Mouse (Mus musculus) midbrain, embryonic 10.5 days (tissue): ENCODE measurements around the gene Olfr1418. TPM values are rescaled to one million over a fixed set of nuclear protein-coding genes. Genes with fewer than 3 reads are reported as not detected.

Source experiments
- DNase-seq: peaks from one replicate; pipeline ENCODE4 v3.0.0-alpha.2; 2017; ENCODE audit warnings: low spot score
- H3K27ac ChIP-seq: fragments of 300-500 bp; sonication (generic); replicated peaks from 2 replicates; pipeline ENCODE4 v1.5.1; 2016; ENCODE audit warnings: mild to moderate bottlenecking
- H3K27me3 ChIP-seq: fragments of 300-500 bp; sonication (generic); 2 replicates; pipeline ENCODE4 v1.6.1; 2016; ENCODE audit warnings: low read depth, mild to moderate bottlenecking; ENCODE audit not compliant: poor library complexity, severe bottlenecking
- H3K36me3 ChIP-seq: fragments of 300-500 bp; sonication (generic); 2 replicates; pipeline ENCODE4 v1.6.1; 2016; ENCODE audit warnings: mild to moderate bottlenecking, moderate library complexity
- H3K4me1 ChIP-seq: fragments of 300-500 bp; sonication (generic); 2 replicates; pipeline ENCODE4 v1.6.1; 2016
- H3K4me3 ChIP-seq: fragments of 300-500 bp; sonication (generic); 2 replicates; pipeline ENCODE4 v1.5.1; 2016; ENCODE audit warnings: mild to moderate bottlenecking, moderate library complexity
- H3K9me3 ChIP-seq: fragments of 300-500 bp; sonication (generic); replicated peaks from 2 replicates; pipeline ENCODE4 v1.6.1; 2016; ENCODE audit warnings: mild to moderate bottlenecking
- WGBS: fragments of 180-500 bp; shearing (Covaris S2); methylation state at CpG from one replicate; pipeline ENCODE4 v1.1.7; 2016; 5-methylcytosine and 5-hydroxymethylcytosine counted together
- polyA plus RNA-seq: library from polyadenylated mRNA; unstranded; fragments of >200 nt; fragmentation: Nextera tagmentation; extraction: Ambion mirVana; gene quantifications from 2 replicates; pipeline ENCODE4 v1.2.1, GENCODE M21; 2016

Olfr1418 gene
- polyA plus RNA-seq, 1 experiment from 2014 or later, result not detected

DNA sequence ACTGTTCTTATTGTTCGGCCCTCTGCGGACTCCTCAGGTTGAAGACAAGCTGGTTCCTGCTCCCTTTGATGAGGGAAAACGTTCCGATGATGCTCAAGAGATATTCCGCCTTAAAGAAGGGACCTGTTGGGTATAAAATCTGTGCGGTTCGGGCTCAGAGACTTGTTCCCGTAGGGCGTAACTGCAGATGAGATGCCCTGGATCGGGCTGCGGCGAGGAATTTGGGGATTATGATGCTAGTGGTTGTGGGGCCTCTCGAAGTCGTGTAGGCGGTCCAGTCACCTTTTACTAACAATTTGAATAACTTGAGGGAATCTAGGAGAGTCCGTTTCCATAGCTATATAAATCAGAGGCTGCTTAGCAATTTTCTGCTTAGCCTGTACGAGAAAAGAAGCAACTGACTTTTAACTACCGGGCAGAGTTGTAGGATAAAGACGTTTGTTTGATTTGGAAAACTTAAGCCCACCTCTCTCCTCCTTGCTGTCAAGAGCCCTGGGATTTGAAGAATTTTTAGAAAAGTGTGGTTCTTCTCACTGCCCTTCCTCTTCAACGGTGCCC lies 41.6 kb downstream of the Olfr1418 start, which contains the start of gene Stx3:
Gene Stx3 (minus strand): TSS at position 261 of the 558 bp plus-strand sequence.
- peak within 1 kb of the TSS; percentile 89 for H3K27ac ChIP-seq
- no peaks in the 10 kb centered on the region for H3K9me3 ChIP-seq
- H3K36me3 ChIP-seq, result no peaks in the 10 kb centered on the region
- H3K4me1 ChIP-seq, result peaks cover 52% of the 10 kb centered on the region
- WGBS, result under 1% methylated on average over 20 of the region's 20 CpGs
- DNase-seq, result peak; percentile 44
- peaks cover 50% of the 10 kb centered on the region for H3K27me3 ChIP-seq
- H3K4me3 ChIP-seq, result peak within 1 kb of the TSS; percentile 82

DNA sequence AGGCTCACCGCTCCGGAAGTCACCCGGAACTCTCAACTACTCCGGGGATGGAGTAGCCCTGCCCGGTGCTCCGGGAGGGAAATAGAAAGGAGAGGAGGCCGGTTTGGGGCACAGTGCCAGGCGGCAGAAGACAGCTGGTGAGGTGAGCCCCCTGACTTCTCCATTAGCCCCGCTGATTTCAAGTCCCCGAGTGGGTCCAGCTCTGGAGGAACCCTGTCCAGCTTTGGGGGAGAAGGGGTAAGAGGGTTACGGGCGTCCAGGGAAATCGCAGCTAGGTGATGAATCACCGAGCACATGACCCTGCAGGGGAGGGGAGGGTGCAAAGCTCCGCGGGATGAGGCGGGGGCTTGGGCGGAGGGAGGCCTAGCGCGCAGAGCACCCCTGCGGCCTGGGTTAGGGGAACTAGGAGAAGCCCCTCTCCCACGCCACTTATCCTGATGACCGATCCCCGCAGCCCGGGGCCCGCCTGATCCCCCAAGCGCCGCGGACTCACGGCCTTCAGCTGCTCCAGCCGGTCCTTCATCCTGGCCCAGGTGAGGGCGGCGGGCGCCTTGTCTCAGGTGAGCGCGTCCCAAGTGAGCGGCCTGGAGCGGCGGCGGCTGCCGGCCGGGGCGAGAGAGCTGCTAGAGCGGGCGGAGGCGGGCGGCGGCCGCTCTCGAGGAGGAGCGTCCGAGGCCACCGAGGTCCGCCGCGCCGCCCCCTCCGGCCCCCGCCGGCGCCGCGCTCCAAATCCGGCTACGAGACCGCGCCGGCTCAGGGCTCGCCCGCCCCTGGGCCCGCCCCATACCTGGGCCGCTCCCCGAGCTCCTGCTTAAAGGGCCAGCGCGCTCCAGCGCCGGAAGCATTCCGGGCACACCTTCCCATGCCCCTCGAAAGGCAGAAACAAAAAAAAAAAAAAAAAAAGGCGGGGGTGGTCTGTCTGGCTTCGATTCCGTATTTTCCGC lies 42.4 kb downstream of the Olfr1418 start:
- H3K4me1 ChIP-seq, result peaks cover 60% of the 10 kb centered on the region
- peak; percentile 59 for DNase-seq
- under 1% methylated on average over 81 of the region's 83 CpGs for WGBS
- peak overlapping the region; percentile 82 for H3K4me3 ChIP-seq
- H3K36me3 ChIP-seq, result no peaks in the 10 kb centered on the region
- peak overlapping the region; percentile 89 for H3K27ac ChIP-seq
- no peaks in the 10 kb centered on the region for H3K9me3 ChIP-seq
- H3K27me3 ChIP-seq, result peaks cover 50% of the 10 kb centered on the region

DNA sequence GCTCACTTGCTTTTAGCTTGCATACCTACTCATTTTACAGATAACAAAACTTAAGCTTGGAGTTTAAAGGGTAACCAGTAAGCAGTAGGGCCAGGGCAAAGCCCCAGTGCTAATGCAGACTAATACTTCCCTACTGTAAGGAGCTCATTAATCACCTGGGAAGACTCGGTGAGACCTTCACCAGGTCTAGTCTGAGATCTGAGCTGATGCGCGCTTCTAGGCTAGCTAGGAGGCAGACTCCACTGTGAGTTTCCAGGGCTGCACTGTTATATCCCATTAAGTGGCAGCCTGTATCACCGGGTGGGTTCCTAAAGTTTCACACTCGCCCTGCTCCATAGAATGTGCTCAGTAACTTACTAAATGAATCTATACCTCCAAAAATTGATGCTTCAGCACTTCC lies 43.3 kb downstream of the Olfr1418 start:
- Histone ChIP-seq H3K9me3 (no peaks in the 10 kb centered on the region), H3K27ac (no peak overlapping the region), H3K36me3 (no peaks in the 10 kb centered on the region), H3K4me1 (peaks cover 69% of the 10 kb centered on the region), H3K27me3 (peaks cover 50% of the 10 kb centered on the region), H3K4me3 (peak overlapping the region; percentile 82)
- DNase-seq, result no peak
- 9% methylated on average over 5 of the region's 5 CpGs for WGBS

GRCm38 (mm10) chr19:11816706-11817105 lies 44.2 kb downstream of the Olfr1418 start:
- DNase-seq, result no peak
- peak overlapping the region; percentile 82; the same call in 1 of the 2 replicates for H3K4me3 ChIP-seq
- H3K27ac ChIP-seq, result no peak overlapping the region
- H3K9me3 ChIP-seq, result no peaks in the 10 kb centered on the region
- H3K27me3 ChIP-seq, result peaks cover 50% of the 10 kb centered on the region
- H3K4me1 ChIP-seq, result peaks cover 77% of the 10 kb centered on the region
- WGBS, result 59% methylated on average over 6 of the region's 6 CpGs
- no peaks in the 10 kb centered on the region for H3K36me3 ChIP-seq

DNA sequence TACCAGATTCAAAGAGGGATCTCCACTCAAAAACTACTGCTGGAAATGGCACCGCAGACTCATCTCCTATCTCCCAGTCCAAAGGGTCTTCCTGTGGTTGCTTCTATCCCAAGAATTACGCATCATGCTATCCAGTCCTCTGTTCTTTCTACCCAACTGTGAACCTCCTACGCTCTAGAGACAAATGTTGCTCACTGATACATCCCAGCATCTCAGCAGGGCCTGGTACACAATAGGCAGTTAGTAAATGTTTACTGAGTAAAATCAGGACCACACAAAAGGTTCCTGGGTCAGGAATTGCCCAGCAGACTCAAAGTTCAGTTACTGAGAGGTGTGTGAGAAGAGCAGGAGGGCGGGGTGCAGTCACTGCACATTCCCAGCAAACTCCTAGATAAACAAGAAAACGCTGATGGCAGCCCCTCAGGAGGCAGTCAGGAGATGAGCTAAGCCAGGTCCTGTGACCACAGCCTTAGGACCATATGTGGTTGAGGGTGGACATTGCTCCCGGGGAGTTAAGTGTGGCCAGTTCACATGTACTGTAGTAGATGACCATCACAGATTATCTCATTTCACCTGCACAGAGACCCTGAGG lies 46.0 kb downstream of the Olfr1418 start:
- H3K27ac ChIP-seq, result peak overlapping the region; percentile 81; the same call in 1 of the 2 replicates
- H3K36me3 ChIP-seq, result no peaks in the 10 kb centered on the region
- no peak overlapping the region for H3K4me3 ChIP-seq
- DNase-seq, result no peak
- peaks cover 49% of the 10 kb centered on the region for H3K27me3 ChIP-seq
- H3K4me1 ChIP-seq, result peaks cover 91% of the 10 kb centered on the region
- H3K9me3 ChIP-seq, result no peaks in the 10 kb centered on the region
- 76% methylated on average over 6 of the region's 6 CpGs for WGBS

GRCm38 (mm10) chr19:11813649-11814048 lies 47.2 kb downstream of the Olfr1418 start:
- 5% methylated on average over 8 of the region's 8 CpGs for WGBS
- peak; percentile 59 for DNase-seq
- no peaks in the 10 kb centered on the region for H3K36me3 ChIP-seq
- no peaks in the 10 kb centered on the region for H3K9me3 ChIP-seq
- peaks cover 80% of the 10 kb centered on the region for H3K4me1 ChIP-seq
- H3K4me3 ChIP-seq, result peak overlapping the region; percentile 18
- H3K27me3 ChIP-seq, result peaks cover 37% of the 10 kb centered on the region
- peak overlapping the region; percentile 81 for H3K27ac ChIP-seq

- Histone ChIP-seq H3K9me3 (no peaks in the 10 kb centered on the region), H3K27me3 (peaks cover 32% of the 10 kb centered on the region), H3K36me3 (no peaks in the 10 kb centered on the region), H3K27ac (peak overlapping the region; percentile 81), H3K4me3 (no peak overlapping the region), H3K4me1 (peaks cover 78% of the 10 kb centered on the region)
- DNase-seq, result no peak
- 70% methylated on average over 4 of the region's 4 CpGs for WGBS
Measured at GRCm38 (mm10) chr19:11813136-11813535, 47.7 kb downstream of the Olfr1418 start.

- Histone ChIP-seq H3K4me3 (peak overlapping the region; percentile 29), H3K4me1 (peaks cover 72% of the 10 kb centered on the region), H3K27ac (peak overlapping the region; percentile 81), H3K9me3 (no peaks in the 10 kb centered on the region), H3K27me3 (peaks cover 19% of the 10 kb centered on the region), H3K36me3 (no peaks in the 10 kb centered on the region)
- 30% methylated on average over 5 of the region's 5 CpGs for WGBS
- DNase-seq, result peak; percentile 73
Measured at GRCm38 (mm10) chr19:11811688-11812365, 49.0 kb downstream of the Olfr1418 start.

- peaks cover 9% of the 10 kb centered on the region for H3K27me3 ChIP-seq
- peak overlapping the region; percentile 81 for H3K27ac ChIP-seq
- DNase-seq, result no peak
- no peak overlapping the region for H3K4me3 ChIP-seq
- 83% methylated on average over 1 of the region's 1 CpGs for WGBS
- H3K9me3 ChIP-seq, result no peaks in the 10 kb centered on the region
- H3K36me3 ChIP-seq, result no peaks in the 10 kb centered on the region
- H3K4me1 ChIP-seq, result peaks cover 64% of the 10 kb centered on the region
Measured at GRCm38 (mm10) chr19:11810856-11811255, 50.0 kb downstream of the Olfr1418 start.

DNA sequence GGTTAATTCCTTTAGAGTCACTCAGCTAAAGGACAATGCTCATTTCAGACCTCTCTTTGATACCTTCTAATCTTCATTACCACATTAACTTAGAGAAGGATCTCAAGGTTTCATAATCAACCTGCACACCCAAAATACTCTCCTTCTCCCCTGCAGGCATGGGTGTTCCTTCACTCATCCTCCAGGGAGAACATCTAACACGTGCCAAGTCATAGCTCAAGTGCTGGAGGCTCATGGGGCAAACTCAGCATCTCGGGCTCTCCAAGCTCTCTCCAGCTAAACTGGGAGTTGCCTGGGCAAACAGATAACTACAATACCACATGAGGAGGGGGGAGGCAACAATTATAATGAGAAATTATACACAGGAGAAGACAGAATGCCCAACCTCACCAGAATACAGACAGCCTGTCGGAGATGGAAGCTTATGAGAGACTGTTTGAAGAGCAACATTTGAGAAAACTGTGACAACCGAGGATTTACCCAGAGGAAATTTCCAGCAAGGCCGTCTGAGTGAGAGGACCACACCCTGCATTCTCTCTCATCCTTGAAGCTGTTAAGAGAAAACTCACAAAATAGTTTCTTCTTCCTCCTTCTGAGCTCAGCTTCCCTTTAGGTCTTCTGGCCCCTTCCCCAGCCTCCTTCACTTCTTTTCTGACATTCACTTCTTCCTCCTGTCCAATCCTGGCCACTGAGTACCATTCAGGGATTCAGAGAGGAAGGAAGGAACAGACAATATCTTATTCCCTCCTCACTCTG lies 50.7 kb downstream of the Olfr1418 start:
- 87% methylated on average over 5 of the region's 5 CpGs for WGBS
- DNase-seq, result no peak
- peak overlapping the region; percentile 81 for H3K27ac ChIP-seq
- peaks cover 3% of the 10 kb centered on the region; the same call in 1 of the 2 replicates for H3K27me3 ChIP-seq
- no peaks in the 10 kb centered on the region for H3K9me3 ChIP-seq
- no peaks in the 10 kb centered on the region for H3K36me3 ChIP-seq
- H3K4me3 ChIP-seq, result no peak overlapping the region
- peaks cover 60% of the 10 kb centered on the region for H3K4me1 ChIP-seq

- DNase-seq, result no peak
- H3K9me3 ChIP-seq, result no peaks in the 10 kb centered on the region
- H3K4me3 ChIP-seq, result no peak overlapping the region
- no peak overlapping the region for H3K27ac ChIP-seq
- peaks cover 42% of the 10 kb centered on the region for H3K4me1 ChIP-seq
- H3K36me3 ChIP-seq, result no peaks in the 10 kb centered on the region
- WGBS, result 90% methylated on average over 2 of the region's 2 CpGs
- no peaks in the 10 kb centered on the region for H3K27me3 ChIP-seq
Measured at GRCm38 (mm10) chr19:11808452-11808851, 52.4 kb downstream of the Olfr1418 start.

- Histone ChIP-seq H3K27ac (0 out of 2 replicates have a peak overlapping the region, but pooled peaks have one; percentile 28), H3K27me3 (no peaks in the 10 kb centered on the region), H3K4me1 (peaks cover 36% of the 10 kb centered on the region), H3K4me3 (no peak overlapping the region), H3K36me3 (no peaks in the 10 kb centered on the region), H3K9me3 (no peaks in the 10 kb centered on the region)
- WGBS, result 37% methylated on average over 6 of the region's 6 CpGs
- DNase-seq, result no peak
Measured at GRCm38 (mm10) chr19:11807822-11808221, 53.0 kb downstream of the Olfr1418 start.
